Mouse (Mus musculus) adrenal gland, postnatal 10 days (tissue): ENCODE measurements around the gene Smoc2. TPM values are rescaled to one million over a fixed set of nuclear protein-coding genes. Genes with fewer than 3 reads are reported as not detected.

Experiments used
- DNase-seq: peaks from one replicate; pipeline ENCODE4 v3.0.0; 2021; ENCODE audit warnings: mixed read lengths
- total RNA-seq, 2 experiments: library from RNA; stranded (reverse); gene quantifications; 2 replicates each; pipeline ENCODE4 v1.2.3; 2021

Smoc2 gene
- total RNA-seq, 2 experiments from 2014 or later, result 31.8 to 39.5 TPM

DNA sequence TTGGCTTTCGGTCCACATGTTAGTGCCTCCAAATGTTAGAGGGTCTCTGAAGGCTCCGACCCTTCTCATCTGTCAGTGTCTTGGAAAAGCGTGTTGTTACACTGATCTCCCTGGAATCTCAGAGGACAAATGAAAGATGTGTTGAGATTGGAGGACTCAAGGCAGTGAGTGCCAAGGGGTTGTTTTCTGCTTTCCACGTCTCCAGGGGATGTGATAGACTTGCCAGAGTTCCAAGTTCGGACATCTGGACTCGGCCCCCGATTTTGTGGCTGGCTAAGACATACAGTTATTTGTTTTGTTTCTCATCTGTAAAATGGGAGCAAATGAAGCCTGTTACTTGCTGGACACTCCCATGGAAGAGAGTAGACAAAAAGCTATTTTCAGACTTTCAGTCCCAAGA lies 2.0 kb upstream of the Smoc2 start:
- DNase-seq, result no peak

DNA sequence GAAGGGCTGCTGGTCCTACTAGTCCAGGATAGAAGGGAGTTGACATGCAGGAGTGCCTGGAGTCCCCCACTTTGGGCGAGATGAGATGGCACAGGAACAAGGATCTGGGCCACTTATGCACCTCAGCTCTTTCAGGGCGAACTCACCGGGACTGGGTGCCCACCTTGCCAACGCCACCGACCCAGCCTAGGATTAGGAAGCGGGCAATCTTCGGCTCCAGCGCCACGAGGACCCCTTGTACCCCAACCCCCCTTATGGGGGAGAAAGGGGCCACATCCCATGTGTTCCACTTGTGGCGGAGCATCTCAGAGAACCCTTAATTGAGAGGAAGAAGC lies 627 bp downstream of the Smoc2 start:
- DNase-seq, result no peak

GRCm38 (mm10) chr17:14280425-14280833 lies 1.1 kb downstream of the Smoc2 start:
- DNase-seq, result peak; percentile 14

GRCm38 (mm10) chr17:14288015-14288616 lies 8.8 kb downstream of the Smoc2 start:
- peak; percentile 91 for DNase-seq

DNA sequence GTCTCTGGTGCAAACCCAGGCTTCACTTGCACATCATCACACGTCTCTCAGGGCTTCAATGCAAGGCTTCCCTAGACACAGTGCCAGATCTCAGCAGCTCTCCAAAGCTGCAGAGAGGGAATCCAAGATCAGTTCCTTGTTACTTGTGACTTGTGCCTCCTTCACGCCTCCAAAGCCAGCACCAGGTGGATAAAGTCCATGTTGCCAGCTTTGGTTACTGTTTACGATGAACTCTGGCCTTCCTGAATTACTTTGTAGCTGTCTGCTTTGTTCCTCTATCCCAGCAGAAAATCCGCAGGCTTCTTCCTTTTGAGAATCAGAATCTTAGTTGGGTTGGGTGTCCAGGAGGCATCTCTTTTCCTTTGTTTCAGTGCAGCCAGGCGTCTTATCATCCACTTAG lies 14.3 kb downstream of the Smoc2 start:
- no peak for DNase-seq

- no peak for DNase-seq
Measured at GRCm38 (mm10) chr17:14295146-14295545, 15.8 kb downstream of the Smoc2 start.

DNA sequence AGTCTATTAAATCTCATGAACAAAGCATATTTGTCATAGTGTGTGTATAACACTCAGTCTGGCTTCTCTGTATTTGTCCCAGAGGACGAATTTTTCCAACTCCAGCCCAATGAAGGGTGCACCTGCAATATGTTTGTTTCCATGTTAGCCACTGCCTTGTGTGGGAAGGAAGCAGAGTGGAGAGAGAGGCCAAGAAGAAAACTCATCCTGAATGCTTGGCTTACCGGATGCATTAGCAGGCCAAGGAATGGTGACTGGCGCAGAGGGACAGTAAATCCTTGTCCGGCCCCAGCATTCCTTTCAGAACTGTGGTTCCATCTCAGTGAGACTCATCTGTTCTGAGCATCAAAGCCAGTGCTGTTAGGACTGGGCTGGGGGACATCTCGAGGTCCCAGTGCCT lies 21.1 kb downstream of the Smoc2 start:
- DNase-seq, result no peak

DNA sequence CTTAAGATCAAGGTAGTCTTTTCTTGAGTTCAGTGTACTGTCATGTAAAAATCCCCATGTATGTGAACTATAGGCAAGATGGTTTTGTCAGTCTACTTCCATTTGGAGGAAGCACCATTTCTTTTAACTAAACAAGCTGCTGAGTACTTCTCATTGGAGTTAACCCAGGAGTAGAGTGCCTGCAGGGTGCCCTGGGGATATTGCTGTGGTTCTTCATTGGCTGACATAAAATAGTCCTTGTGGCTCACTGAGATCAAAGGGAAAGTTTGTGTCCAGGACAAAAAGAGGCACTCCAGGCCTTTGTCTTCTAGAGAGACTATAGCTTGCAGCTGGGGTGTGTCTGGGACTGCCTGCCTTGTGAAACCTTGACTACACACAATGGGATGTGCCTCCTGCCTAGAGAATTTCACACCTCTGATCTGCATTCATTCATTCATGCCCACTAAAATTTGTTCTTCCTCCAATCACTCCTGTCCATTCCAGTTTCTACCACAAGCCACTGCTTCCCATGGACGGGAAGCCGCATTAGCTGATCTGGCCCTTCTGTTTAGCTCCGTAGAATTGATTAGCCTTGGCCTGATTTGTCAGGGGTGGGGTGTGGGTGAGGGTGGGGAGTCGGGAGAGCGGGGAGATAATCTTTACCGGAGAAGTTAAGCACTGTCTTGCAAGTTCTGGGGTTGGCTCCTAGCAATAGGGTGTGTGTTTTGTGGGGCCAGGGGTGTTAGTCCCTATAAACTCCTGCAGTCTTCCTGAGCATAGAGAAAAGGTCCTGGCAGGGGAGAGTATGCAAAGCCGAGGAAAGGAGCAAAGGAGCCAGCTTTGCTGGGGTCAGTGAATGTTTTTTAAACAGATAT lies 22.4 kb downstream of the Smoc2 start:
- DNase-seq, result no peak

- peak; percentile 23 for DNase-seq
Measured at GRCm38 (mm10) chr17:14302356-14302755, 23.1 kb downstream of the Smoc2 start.

DNA sequence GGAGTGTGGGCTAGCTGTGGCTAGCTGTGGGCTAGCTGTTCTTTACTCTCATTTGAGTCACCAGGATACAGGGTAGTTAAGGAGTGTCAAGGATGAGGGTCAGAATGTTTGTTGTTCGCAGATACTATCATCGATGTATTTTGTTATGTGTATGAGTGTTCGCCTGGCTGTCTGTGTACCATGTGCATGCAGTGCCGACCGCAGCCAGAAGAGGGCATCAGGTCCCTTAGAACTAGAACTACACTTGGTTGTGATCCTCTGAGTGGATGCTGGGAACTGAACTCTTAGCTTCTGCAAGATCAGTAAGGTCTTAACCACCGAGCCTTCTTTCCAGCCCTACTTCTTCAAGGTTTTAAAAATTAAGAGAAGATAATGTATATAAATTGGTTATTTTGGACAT lies 24.4 kb downstream of the Smoc2 start:
- DNase-seq, result no peak

- no peak for DNase-seq
Measured at GRCm38 (mm10) chr17:14309884-14310283, 30.6 kb downstream of the Smoc2 start.

- DNase-seq, result no peak
Measured at GRCm38 (mm10) chr17:14312440-14312839, 33.1 kb downstream of the Smoc2 start.

DNA sequence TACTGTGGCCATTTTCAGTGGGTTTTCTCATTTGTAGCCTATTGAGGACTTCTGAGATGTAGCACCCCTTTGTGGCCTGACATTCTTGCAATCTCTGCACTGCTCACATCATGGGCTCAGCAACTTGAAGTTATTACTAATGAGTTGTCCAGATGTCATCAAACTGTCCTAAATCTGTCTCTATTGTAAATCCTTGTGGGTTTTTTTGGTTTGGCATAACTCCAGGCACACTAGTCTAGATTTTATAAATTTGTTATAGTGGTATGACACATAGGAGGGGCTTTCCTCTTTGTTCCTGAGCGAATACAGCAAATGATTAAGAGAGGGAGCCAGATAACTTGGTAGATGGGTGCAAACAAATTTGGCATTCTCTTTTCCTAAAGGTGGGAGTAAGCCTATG lies 35.0 kb downstream of the Smoc2 start:
- no peak for DNase-seq

DNA sequence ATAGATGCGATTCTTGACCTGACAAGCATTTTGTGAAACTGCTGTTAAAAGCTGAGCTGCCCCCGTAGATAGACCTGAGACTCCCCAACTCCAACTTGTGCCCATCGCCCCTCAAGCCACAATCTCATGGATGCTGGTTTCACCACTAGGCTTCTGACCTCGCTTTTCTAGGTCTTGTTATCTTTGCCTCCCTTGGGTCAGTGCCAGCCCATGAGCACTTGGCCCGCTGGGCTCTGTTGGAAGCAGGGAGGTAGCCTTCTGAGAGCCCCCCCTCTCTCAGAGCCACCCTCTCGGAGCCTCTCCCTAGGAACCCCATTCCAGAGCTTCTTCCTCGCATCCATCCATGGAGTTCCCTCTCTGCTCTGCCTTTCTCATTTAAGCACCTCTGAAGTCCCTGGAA lies 37.2 kb downstream of the Smoc2 start:
- DNase-seq, result no peak

DNA sequence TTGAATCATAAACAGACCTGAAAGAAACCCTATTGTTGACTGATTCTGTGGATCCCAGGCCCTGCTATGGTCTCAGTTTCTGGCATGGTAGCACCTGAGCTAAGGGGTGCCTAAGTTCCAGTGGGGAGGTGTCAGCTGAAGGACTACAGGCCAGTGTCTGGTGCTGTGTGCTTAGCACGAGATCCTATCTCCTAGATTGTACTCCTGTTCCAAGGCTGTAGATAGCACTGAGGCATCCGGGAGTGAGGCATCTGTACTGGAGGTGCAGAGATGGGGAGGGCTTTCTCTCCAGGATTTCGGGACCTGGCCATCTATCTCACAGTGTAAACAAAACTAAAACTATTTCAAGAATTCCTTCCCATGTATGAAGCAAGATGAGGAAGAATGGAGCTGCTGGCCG lies 38.1 kb downstream of the Smoc2 start:
- no peak for DNase-seq

- DNase-seq, result no peak
Measured at GRCm38 (mm10) chr17:14326156-14326555, 46.9 kb downstream of the Smoc2 start.

GRCm38 (mm10) chr17:14328037-14328436 lies 48.7 kb downstream of the Smoc2 start:
- no peak for DNase-seq

DNA sequence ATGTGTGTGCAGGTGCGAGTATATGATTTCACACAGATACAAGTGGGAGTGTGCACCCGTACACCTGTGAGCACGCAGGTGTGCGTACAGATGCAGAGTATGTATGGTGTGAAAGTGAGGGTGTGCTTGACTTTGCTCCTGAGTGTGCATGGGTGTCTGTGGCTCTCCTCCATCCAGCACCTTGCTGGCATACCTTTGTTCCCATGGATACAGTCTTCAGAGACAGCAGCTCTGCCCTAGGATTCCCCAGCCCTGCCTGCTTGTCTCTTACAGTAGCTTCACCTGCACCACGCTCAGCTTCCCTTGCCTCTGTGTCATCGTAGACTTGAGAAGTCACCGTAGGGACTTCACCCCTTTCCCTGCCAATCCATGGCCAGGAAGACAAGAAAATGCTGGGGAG lies 51.2 kb downstream of the Smoc2 start:
- no peak for DNase-seq

- DNase-seq, result no peak
Measured at GRCm38 (mm10) chr17:14339932-14340557, 60.7 kb downstream of the Smoc2 start.

- no peak for DNase-seq
Measured at GRCm38 (mm10) chr17:14340736-14341135, 61.4 kb downstream of the Smoc2 start.

DNA sequence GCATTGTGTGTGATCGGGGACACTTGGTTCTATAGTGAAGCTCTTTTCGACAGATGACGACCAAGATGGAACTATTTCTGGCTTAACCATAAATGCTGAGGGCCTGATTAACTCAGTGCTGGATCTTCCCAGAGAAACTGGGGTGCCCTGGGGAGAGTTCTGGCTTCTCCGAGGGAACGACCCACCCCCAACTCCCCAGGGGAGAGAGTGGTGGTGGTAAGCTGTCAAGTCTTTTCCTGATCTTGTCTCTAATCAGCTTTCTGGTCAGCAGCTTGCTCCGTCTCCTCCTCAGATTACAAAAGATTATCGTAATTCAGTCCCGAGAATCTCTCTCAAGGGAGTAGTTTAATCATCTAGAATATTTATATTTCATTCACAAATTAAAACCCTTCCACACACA lies 63.2 kb downstream of the Smoc2 start:
- DNase-seq, result no peak

GRCm38 (mm10) chr17:14343442-14343841 lies 64.1 kb downstream of the Smoc2 start:
- DNase-seq, result no peak

DNA sequence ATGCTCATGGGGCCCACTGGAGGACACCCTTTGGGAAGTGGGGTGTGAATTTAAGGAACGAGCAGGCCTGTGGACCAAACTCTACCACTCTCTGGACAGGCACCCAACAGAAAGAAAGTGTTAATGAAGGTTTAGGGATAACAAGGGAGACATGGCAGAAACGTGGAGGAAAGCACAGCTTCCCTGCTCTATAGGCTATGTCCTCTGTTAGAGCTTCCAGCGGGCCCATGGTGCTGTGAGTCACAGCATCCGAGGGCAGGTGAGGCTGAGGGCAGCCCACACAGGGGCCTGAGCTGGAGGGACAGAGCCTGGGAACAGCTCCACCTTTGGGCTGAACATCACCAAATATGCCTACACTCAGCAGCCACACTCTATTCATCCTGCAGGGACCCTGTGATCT lies 66.2 kb downstream of the Smoc2 start:
- DNase-seq, result no peak

DNA sequence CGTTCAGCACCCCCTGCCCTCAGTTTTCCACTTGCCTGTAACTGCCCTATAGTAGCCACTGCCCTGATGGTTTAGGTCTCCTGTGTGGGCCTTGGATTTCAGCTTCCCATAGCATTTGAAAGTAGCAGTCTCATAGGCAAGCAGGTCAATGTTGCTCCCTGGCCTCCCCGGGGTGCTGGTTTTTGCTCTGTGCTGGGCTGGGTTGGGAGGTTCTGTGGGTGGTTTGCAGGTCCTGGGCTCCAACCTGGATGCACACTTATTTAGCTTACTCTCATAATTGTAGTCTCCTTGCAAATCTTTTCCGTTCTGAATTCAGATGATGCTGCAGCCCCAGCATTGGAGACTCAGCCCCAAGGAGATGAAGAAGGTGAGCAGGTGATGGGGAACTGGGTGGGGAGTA lies 67.6 kb downstream of the Smoc2 start:
- DNase-seq, result no peak
